Mouse (Mus musculus) neural tube, embryonic 12.5 days (tissue): Measurements from ENCODE around the gene Mrpl50. TPM values are rescaled to one million over a fixed set of nuclear protein-coding genes. Genes with fewer than 3 reads are reported as not detected.

Source experiments
- ATAC-seq: fragments of 200-750 bp; cut with Nextera tagmentation; 2 replicates; pipeline ENCODE4 v1.8.0; 2017; ENCODE audit warnings: low read depth, mild to moderate bottlenecking, moderate TSS enrichment, moderate library complexity; ENCODE audit not compliant: low FRiP score
- H3K27ac ChIP-seq: fragments of 300-500 bp; sonication (generic); 2 replicates; pipeline ENCODE4 v1.5.1; 2016
- H3K27me3 ChIP-seq: fragments of 300-500 bp; sonication (generic); replicated peaks from 2 replicates; pipeline ENCODE4 v1.6.1; 2016; ENCODE audit warnings: mild to moderate bottlenecking
- H3K36me3 ChIP-seq: fragments of 300-500 bp; sonication (generic); 2 replicates; pipeline ENCODE4 v1.6.1; 2016; ENCODE audit warnings: mild to moderate bottlenecking
- H3K4me1 ChIP-seq: fragments of 300-500 bp; sonication (generic); 2 replicates; pipeline ENCODE4 v1.6.1; 2016
- H3K4me2 ChIP-seq: fragments of 300-500 bp; sonication (generic); replicated peaks from 2 replicates; pipeline ENCODE4 v1.6.1; 2016; ENCODE audit warnings: mild to moderate bottlenecking
- H3K4me3 ChIP-seq: fragments of 300-500 bp; sonication (generic); 2 replicates; pipeline ENCODE4 v1.5.1; 2016
- H3K9ac ChIP-seq: fragments of 300-500 bp; sonication (generic); 2 replicates; pipeline ENCODE4 v1.6.1; 2016; ENCODE audit warnings: mild to moderate bottlenecking
- H3K9me3 ChIP-seq: fragments of 300-500 bp; sonication (generic); 2 replicates; pipeline ENCODE4 v1.6.1; 2016; ENCODE audit warnings: mild to moderate bottlenecking
- WGBS: fragments of 180-500 bp; shearing (Covaris S2); methylation state at CpG from one replicate; pipeline ENCODE4 v1.1.7; 2016; 5-methylcytosine and 5-hydroxymethylcytosine counted together
- polyA plus RNA-seq: library from polyadenylated mRNA; unstranded; fragments of >200 nt; fragmentation: Nextera tagmentation; extraction: Ambion mirVana; gene quantifications from 2 replicates; pipeline ENCODE4 v1.2.1, GENCODE M21; 2016

Gene Mrpl50
- 77.3 and 78.3 TPM in 2 replicates for polyA plus RNA-seq

GRCm38 (mm10) chr4:49520572-49521340 lies at the start of gene Mrpl50, which contains the start of gene Zfp189:
TSS of gene Mrpl50 (minus strand) at chr4:49521093.
TSS of gene Zfp189 (plus strand) at chr4:49521176.
- peak; percentile 99 for ATAC-seq
- no peak within 1 kb of the TSS for H3K27ac ChIP-seq
- under 1% methylated on average over 41 of the region's 41 CpGs for WGBS
- peak within 1 kb of the TSS; percentile 67 for H3K4me2 ChIP-seq
- H3K9ac ChIP-seq, result peak within 1 kb of the TSS; percentile 61
- H3K4me1 ChIP-seq, result peaks cover 12% of the 10 kb centered on the region
- no peaks in the 10 kb centered on the region for H3K9me3 ChIP-seq
- peaks cover 14% of the 10 kb centered on the region; the same call in 1 of the 2 replicates for H3K36me3 ChIP-seq
- H3K27me3 ChIP-seq, result no peaks in the 10 kb centered on the region
- peak within 1 kb of the TSS; percentile 63 for H3K4me3 ChIP-seq

- Histone ChIP-seq H3K36me3 (no peaks in the 10 kb centered on the region), H3K4me2 (no peak overlapping the region), H3K27me3 (no peaks in the 10 kb centered on the region), H3K4me3 (no peak overlapping the region), H3K4me1 (no peaks in the 10 kb centered on the region), H3K9me3 (no peaks in the 10 kb centered on the region), H3K27ac (no peak overlapping the region), H3K9ac (no peak overlapping the region)
- WGBS, result 28% methylated on average over 3 of the region's 3 CpGs
- ATAC-seq, result peak; percentile 71
These were observed 46.7 kb upstream of the Mrpl50 start for GRCm38 (mm10) chr4:49567613-49568012.

- Histone ChIP-seq H3K9ac (no peak overlapping the region), H3K27ac (no peak overlapping the region), H3K36me3 (no peaks in the 10 kb centered on the region), H3K9me3 (no peaks in the 10 kb centered on the region), H3K4me3 (no peak overlapping the region), H3K4me2 (no peak overlapping the region), H3K4me1 (no peaks in the 10 kb centered on the region), H3K27me3 (no peaks in the 10 kb centered on the region)
- no peak for ATAC-seq
- WGBS, result 70% methylated on average over 20 of the region's 20 CpGs
These were observed 39.3 kb upstream of the Mrpl50 start for GRCm38 (mm10) chr4:49559915-49560772.

- Histone ChIP-seq H3K27ac (no peak overlapping the region), H3K27me3 (no peaks in the 10 kb centered on the region), H3K4me2 (no peak overlapping the region), H3K36me3 (no peaks in the 10 kb centered on the region), H3K9ac (no peak overlapping the region), H3K9me3 (no peaks in the 10 kb centered on the region), H3K4me1 (no peaks in the 10 kb centered on the region), H3K4me3 (no peak overlapping the region)
- no peak for ATAC-seq
- WGBS, result 84% methylated on average over 2 of the region's 2 CpGs
These were observed 37.3 kb upstream of the Mrpl50 start for GRCm38 (mm10) chr4:49558181-49558580.

GRCm38 (mm10) chr4:49557375-49557774 lies 36.5 kb upstream of the Mrpl50 start:
- Histone ChIP-seq H3K9ac (no peak overlapping the region), H3K27ac (no peak overlapping the region), H3K27me3 (no peaks in the 10 kb centered on the region), H3K9me3 (no peaks in the 10 kb centered on the region), H3K4me3 (no peak overlapping the region), H3K4me1 (no peaks in the 10 kb centered on the region), H3K4me2 (no peak overlapping the region), H3K36me3 (no peaks in the 10 kb centered on the region)
- WGBS, result 99% methylated on average over 7 of the region's 7 CpGs
- ATAC-seq, result no peak

- Histone ChIP-seq H3K9ac (no peak overlapping the region), H3K4me2 (no peak overlapping the region), H3K27me3 (no peaks in the 10 kb centered on the region), H3K36me3 (no peaks in the 10 kb centered on the region), H3K4me3 (no peak overlapping the region), H3K4me1 (no peaks in the 10 kb centered on the region), H3K9me3 (no peaks in the 10 kb centered on the region), H3K27ac (no peak overlapping the region)
- no peak for ATAC-seq
- WGBS, result 90% methylated on average over 5 of the region's 5 CpGs
These were observed 32.5 kb upstream of the Mrpl50 start for GRCm38 (mm10) chr4:49553380-49553779.

GRCm38 (mm10) chr4:49549383-49549782 lies 28.5 kb upstream of the Mrpl50 start, which contains the start of gene Aldob:
TSS of gene Aldob (minus strand) at chr4:49549546.
- WGBS, result 57% methylated on average over 3 of the region's 3 CpGs
- no peaks in the 10 kb centered on the region for H3K27me3 ChIP-seq
- no peaks in the 10 kb centered on the region for H3K9me3 ChIP-seq
- ATAC-seq, result no peak
- no peak within 1 kb of the TSS for H3K9ac ChIP-seq
- no peak within 1 kb of the TSS for H3K27ac ChIP-seq
- H3K36me3 ChIP-seq, result no peaks in the 10 kb centered on the region
- no peaks in the 10 kb centered on the region for H3K4me1 ChIP-seq
- H3K4me3 ChIP-seq, result no peak within 1 kb of the TSS
- no peak within 1 kb of the TSS for H3K4me2 ChIP-seq

- 89% methylated on average over 7 of the region's 7 CpGs for WGBS
- Histone ChIP-seq H3K27me3 (no peaks in the 10 kb centered on the region), H3K4me1 (no peaks in the 10 kb centered on the region), H3K9ac (no peak overlapping the region), H3K27ac (no peak overlapping the region), H3K9me3 (no peaks in the 10 kb centered on the region), H3K36me3 (no peaks in the 10 kb centered on the region), H3K4me3 (no peak overlapping the region), H3K4me2 (no peak overlapping the region)
- ATAC-seq, result no peak
These were observed 26.8 kb upstream of the Mrpl50 start for GRCm38 (mm10) chr4:49547544-49548219.

GRCm38 (mm10) chr4:49546873-49547543 lies 26.1 kb upstream of the Mrpl50 start:
- Histone ChIP-seq H3K9ac (no peak overlapping the region), H3K36me3 (no peaks in the 10 kb centered on the region), H3K4me1 (no peaks in the 10 kb centered on the region), H3K4me2 (no peak overlapping the region), H3K27me3 (no peaks in the 10 kb centered on the region), H3K4me3 (no peak overlapping the region), H3K27ac (no peak overlapping the region), H3K9me3 (no peaks in the 10 kb centered on the region)
- no peak for ATAC-seq
- WGBS, result 79% methylated on average over 6 of the region's 6 CpGs

- no peak for ATAC-seq
- no peaks in the 10 kb centered on the region for H3K36me3 ChIP-seq
- 88% methylated on average over 2 of the region's 2 CpGs for WGBS
- no peaks in the 10 kb centered on the region for H3K27me3 ChIP-seq
- H3K4me2 ChIP-seq, result no peak overlapping the region
- no peak overlapping the region for H3K9ac ChIP-seq
- no peaks in the 10 kb centered on the region for H3K4me1 ChIP-seq
- H3K9me3 ChIP-seq, result no peaks in the 10 kb centered on the region
- no peak overlapping the region for H3K27ac ChIP-seq
- H3K4me3 ChIP-seq, result no peak overlapping the region
These were observed 25.1 kb upstream of the Mrpl50 start for GRCm38 (mm10) chr4:49546026-49546425.

- H3K27ac ChIP-seq, result no peak overlapping the region
- no peaks in the 10 kb centered on the region for H3K36me3 ChIP-seq
- WGBS, result 83% methylated on average over 3 of the region's 3 CpGs
These were observed 20.1 kb upstream of the Mrpl50 start for GRCm38 (mm10) chr4:49540966-49541365.

More at GRCm38 (mm10) chr4:49540966-49541365, 20.1 kb upstream of the Mrpl50 start:
- no peak for ATAC-seq
- Histone ChIP-seq H3K4me1 (no peaks in the 10 kb centered on the region), H3K9me3 (no peaks in the 10 kb centered on the region), H3K9ac (no peak overlapping the region), H3K4me3 (no peak overlapping the region), H3K27me3 (no peaks in the 10 kb centered on the region), H3K4me2 (no peak overlapping the region)
